Mouse (Mus musculus): ENCODE measurements at regions not wholly inside any gene's neighbourhood (a gene's known extent, or its start where the extent isn't known, plus 50 kb on each side); places are given as distances from the start of the nearest gene placed in this dataset.

GRCm38 (mm10) chr10:118034401-118034800 is 107.2 kb upstream of the Mdm1 start:
- Histone ChIP-seq H3K9me3 (replicated peaks) (peaks cover 8% of the 10 kb centered on the region), H3K4me1 (replicated peaks) (no peaks in the 10 kb centered on the region), H3K4me3 (replicated peaks) (no peak overlapping the region), H3K9ac (no peak overlapping the region), H3K36me3 (replicated peaks) (no peaks in the 10 kb centered on the region), H3K27ac (replicated peaks) (no peak overlapping the region), H3K4me2 (no peak overlapping the region), H3K27me3 (no peaks in the 10 kb centered on the region)
- ATAC-seq (ENCODE audit: insufficient read depth) = no peak
- 69% methylated on average over 17 of the region's 17 CpGs for WGBS (ENCODE audit: insufficient replicate concordance)

- Histone ChIP-seq H3K27ac (replicated peaks) (no peak overlapping the region), H3K27me3 (no peaks in the 10 kb centered on the region), H3K9ac (no peak overlapping the region), H3K36me3 (replicated peaks) (no peaks in the 10 kb centered on the region), H3K4me1 (replicated peaks) (no peaks in the 10 kb centered on the region), H3K4me3 (replicated peaks) (no peak overlapping the region), H3K9me3 (replicated peaks) (peaks cover 8% of the 10 kb centered on the region), H3K4me2 (no peak overlapping the region)
- no peak for ATAC-seq (ENCODE audit: insufficient read depth)
- WGBS (ENCODE audit: insufficient replicate concordance) = 81% methylated on average over 13 of the region's 13 CpGs
These were observed 106.6 kb upstream of the Mdm1 start for GRCm38 (mm10) chr10:118035035-118035434.

GRCm38 (mm10) chr10:118038465-118038864 is 103.1 kb upstream of the Mdm1 start:
- no peak for ATAC-seq (ENCODE audit: insufficient read depth)

GRCm38 (mm10) chr10:118039056-118039455 is 102.6 kb upstream of the Mdm1 start:
- H3K27me3 ChIP-seq = no peaks in the 10 kb centered on the region
- no peak overlapping the region for H3K4me2 ChIP-seq
- H3K27ac ChIP-seq (replicated peaks) = no peak overlapping the region
- peaks cover 8% of the 10 kb centered on the region for H3K9me3 ChIP-seq (replicated peaks)
- no peak overlapping the region for H3K9ac ChIP-seq
- no peaks in the 10 kb centered on the region for H3K4me1 ChIP-seq (replicated peaks)
- no peaks in the 10 kb centered on the region for H3K36me3 ChIP-seq (replicated peaks)
- 68% methylated on average over 4 of the region's 4 CpGs for WGBS (ENCODE audit: insufficient replicate concordance)
- no peak for ATAC-seq (ENCODE audit: insufficient read depth)
- H3K4me3 ChIP-seq (replicated peaks) = no peak overlapping the region

More at GRCm38 (mm10) chr10:118038465-118038864, 103.1 kb upstream of the Mdm1 start:
- Histone ChIP-seq H3K27ac (replicated peaks) (no peak overlapping the region), H3K9me3 (replicated peaks) (peaks cover 8% of the 10 kb centered on the region), H3K27me3 (no peaks in the 10 kb centered on the region), H3K36me3 (replicated peaks) (no peaks in the 10 kb centered on the region), H3K9ac (no peak overlapping the region), H3K4me3 (replicated peaks) (no peak overlapping the region), H3K4me2 (no peak overlapping the region), H3K4me1 (replicated peaks) (no peaks in the 10 kb centered on the region)
- 82% methylated on average over 10 of the region's 10 CpGs for WGBS (ENCODE audit: insufficient replicate concordance)

- no peak overlapping the region for H3K4me2 ChIP-seq
- H3K4me3 ChIP-seq (replicated peaks) = no peak overlapping the region
- H3K36me3 ChIP-seq (replicated peaks) = no peaks in the 10 kb centered on the region
- H3K4me1 ChIP-seq (replicated peaks) = no peaks in the 10 kb centered on the region
- no peaks in the 10 kb centered on the region for H3K27me3 ChIP-seq
- H3K9me3 ChIP-seq (replicated peaks) = no peaks in the 10 kb centered on the region
- 79% methylated on average over 3 of the region's 3 CpGs for WGBS (ENCODE audit: insufficient replicate concordance)
- H3K27ac ChIP-seq (replicated peaks) = no peak overlapping the region
- ATAC-seq (ENCODE audit: insufficient read depth) = no peak
- no peak overlapping the region for H3K9ac ChIP-seq
These were observed 100.5 kb upstream of the Mdm1 start for GRCm38 (mm10) chr10:118041068-118041467.

GRCm38 (mm10) chr10:118043761-118044160 is 97.8 kb upstream of the Mdm1 start:
- Histone ChIP-seq H3K27ac (replicated peaks) (no peak overlapping the region), H3K27me3 (no peaks in the 10 kb centered on the region), H3K36me3 (replicated peaks) (no peaks in the 10 kb centered on the region), H3K4me3 (replicated peaks) (no peak overlapping the region), H3K4me1 (replicated peaks) (no peaks in the 10 kb centered on the region), H3K9ac (no peak overlapping the region), H3K9me3 (replicated peaks) (no peaks in the 10 kb centered on the region), H3K4me2 (no peak overlapping the region)
- WGBS (ENCODE audit: insufficient replicate concordance) = 71% methylated on average over 13 of the region's 13 CpGs
- ATAC-seq (ENCODE audit: insufficient read depth) = no peak

- H3K27me3 ChIP-seq = no peaks in the 10 kb centered on the region
- no peak overlapping the region for H3K27ac ChIP-seq (replicated peaks)
- no peaks in the 10 kb centered on the region for H3K9me3 ChIP-seq (replicated peaks)
- no peak overlapping the region for H3K9ac ChIP-seq
- no peak for ATAC-seq (ENCODE audit: insufficient read depth)
- no peak overlapping the region for H3K4me2 ChIP-seq
- H3K4me3 ChIP-seq (replicated peaks) = no peak overlapping the region
- no peaks in the 10 kb centered on the region for H3K4me1 ChIP-seq (replicated peaks)
- WGBS (ENCODE audit: insufficient replicate concordance) = 64% methylated on average over 3 of the region's 3 CpGs
- H3K36me3 ChIP-seq (replicated peaks) = no peaks in the 10 kb centered on the region
These were observed 96.8 kb upstream of the Mdm1 start for GRCm38 (mm10) chr10:118044840-118045239.

- Histone ChIP-seq H3K9me3 (replicated peaks) (no peaks in the 10 kb centered on the region), H3K9ac (no peak overlapping the region), H3K27me3 (no peaks in the 10 kb centered on the region), H3K36me3 (replicated peaks) (no peaks in the 10 kb centered on the region), H3K4me3 (replicated peaks) (no peak overlapping the region), H3K27ac (replicated peaks) (no peak overlapping the region), H3K4me1 (replicated peaks) (no peaks in the 10 kb centered on the region), H3K4me2 (no peak overlapping the region)
- 65% methylated on average over 2 of the region's 2 CpGs for WGBS (ENCODE audit: insufficient replicate concordance)
- no peak for ATAC-seq (ENCODE audit: insufficient read depth)
These were observed 96.2 kb upstream of the Mdm1 start for GRCm38 (mm10) chr10:118045427-118045826.

- H3K27ac ChIP-seq (replicated peaks) = no peak overlapping the region
- no peaks in the 10 kb centered on the region for H3K4me1 ChIP-seq (replicated peaks)
- H3K4me3 ChIP-seq (replicated peaks) = no peak overlapping the region
- no peak for ATAC-seq (ENCODE audit: insufficient read depth)
- H3K9ac ChIP-seq = no peak overlapping the region
- WGBS (ENCODE audit: insufficient replicate concordance) = 63% methylated on average over 4 of the region's 4 CpGs
- H3K27me3 ChIP-seq = no peaks in the 10 kb centered on the region
- H3K4me2 ChIP-seq = no peak overlapping the region
- no peaks in the 10 kb centered on the region for H3K9me3 ChIP-seq (replicated peaks)
- no peaks in the 10 kb centered on the region for H3K36me3 ChIP-seq (replicated peaks)
These were observed 95.3 kb upstream of the Mdm1 start for GRCm38 (mm10) chr10:118046328-118046727.

- Histone ChIP-seq H3K36me3 (replicated peaks) (no peaks in the 10 kb centered on the region), H3K4me3 (replicated peaks) (no peak overlapping the region), H3K27ac (replicated peaks) (no peak overlapping the region), H3K4me2 (no peak overlapping the region), H3K27me3 (no peaks in the 10 kb centered on the region), H3K9ac (no peak overlapping the region), H3K9me3 (replicated peaks) (no peaks in the 10 kb centered on the region), H3K4me1 (replicated peaks) (no peaks in the 10 kb centered on the region)
- no peak for ATAC-seq (ENCODE audit: insufficient read depth)
- 70% methylated on average over 1 of the region's 1 CpGs for WGBS (ENCODE audit: insufficient replicate concordance)
These were observed 94.8 kb upstream of the Mdm1 start for GRCm38 (mm10) chr10:118046831-118047230.

- Histone ChIP-seq H3K27me3 (no peaks in the 10 kb centered on the region), H3K9ac (no peak overlapping the region), H3K9me3 (replicated peaks) (no peaks in the 10 kb centered on the region), H3K36me3 (replicated peaks) (no peaks in the 10 kb centered on the region), H3K27ac (replicated peaks) (no peak overlapping the region), H3K4me3 (replicated peaks) (no peak overlapping the region), H3K4me1 (replicated peaks) (no peaks in the 10 kb centered on the region), H3K4me2 (no peak overlapping the region)
- 68% methylated on average over 10 of the region's 10 CpGs for WGBS (ENCODE audit: insufficient replicate concordance)
- no peak for ATAC-seq (ENCODE audit: insufficient read depth)
These were observed 92.3 kb upstream of the Mdm1 start for GRCm38 (mm10) chr10:118049330-118049729.

GRCm38 (mm10) chr10:118050152-118050641 is 91.4 kb upstream of the Mdm1 start:
- Histone ChIP-seq H3K4me3 (replicated peaks) (no peak overlapping the region), H3K9ac (no peak overlapping the region), H3K9me3 (replicated peaks) (no peaks in the 10 kb centered on the region), H3K27ac (replicated peaks) (no peak overlapping the region), H3K36me3 (replicated peaks) (no peaks in the 10 kb centered on the region), H3K27me3 (no peaks in the 10 kb centered on the region), H3K4me2 (no peak overlapping the region), H3K4me1 (replicated peaks) (no peaks in the 10 kb centered on the region)
- no peak for ATAC-seq (ENCODE audit: insufficient read depth)
- 13% methylated on average over 5 of the region's 5 CpGs for WGBS (ENCODE audit: insufficient replicate concordance)

Measured in liver, embryonic 15.5 days (tissue).